Mouse (Mus musculus) limb, embryonic 14.5 days (tissue): ENCODE data around the gene Fam53b. TPM values are rescaled to one million over a fixed set of nuclear protein-coding genes. Genes with fewer than 3 reads are reported as not detected.

Source experiments
- ATAC-seq: fragments of 200-750 bp; cut with Nextera tagmentation; 2 replicates; pipeline ENCODE4 v1.8.0; 2017; ENCODE audit warnings: low read depth, moderate number of reproducible peaks, moderate TSS enrichment; ENCODE audit not compliant: low FRiP score
- DNase-seq: peaks from one replicate; pipeline ENCODE4 v3.0.0-alpha.2; 2015; ENCODE audit warnings: low spot score
- H3K27ac ChIP-seq: fragments of 300-500 bp; sonication (generic); replicated peaks from 2 replicates; pipeline ENCODE4 v1.5.1; 2014; ENCODE audit warnings: low read depth, mild to moderate bottlenecking, low read length, moderate library complexity, mixed read lengths
- H3K27me3 ChIP-seq: fragments of 300-500 bp; sonication (generic); 2 replicates; pipeline ENCODE4 v1.6.1; 2014; ENCODE audit warnings: low read length, mixed read lengths; ENCODE audit not compliant: control insufficient read depth, insufficient read depth
- H3K36me3 ChIP-seq: fragments of 300-500 bp; sonication (generic); 2 replicates; pipeline ENCODE4 v1.6.1; 2014; ENCODE audit warnings: mild to moderate bottlenecking, low read length, moderate library complexity, mixed read lengths; ENCODE audit not compliant: control insufficient read depth, insufficient read depth
- H3K4me1 ChIP-seq: fragments of 300-500 bp; sonication (generic); 2 replicates; pipeline ENCODE4 v1.6.1; 2014; ENCODE audit warnings: antibody characterized with exemption, low read length, mixed read lengths; ENCODE audit not compliant: control insufficient read depth, insufficient read depth
- H3K4me2 ChIP-seq: fragments of 300-500 bp; sonication (generic); replicated peaks from 2 replicates; pipeline ENCODE4 v1.6.1; 2014; ENCODE audit warnings: low read depth, mild to moderate bottlenecking, low read length, moderate library complexity; ENCODE audit not compliant: severe bottlenecking
- H3K4me3 ChIP-seq: fragments of 300-500 bp; sonication (generic); replicated peaks from 2 replicates; pipeline ENCODE4 v1.5.1; 2014; ENCODE audit warnings: low read length
- H3K9ac ChIP-seq: fragments of 300-500 bp; sonication (generic); 2 replicates; pipeline ENCODE4 v1.6.1; 2014; ENCODE audit warnings: mild to moderate bottlenecking, low read depth, low read length, moderate library complexity; ENCODE audit not compliant: severe bottlenecking
- H3K9me3 ChIP-seq: fragments of 300-500 bp; sonication (generic); 2 replicates; pipeline ENCODE4 v1.6.1; 2016; ENCODE audit warnings: low read length; ENCODE audit not compliant: control insufficient read depth
- POLR2A ChIP-seq: fragments of 200-500 bp; IDR thresholded peaks from 2 replicates; pipeline ENCODE4 v1.8.0; 2012; ENCODE audit warnings: inconsistent platforms, mild to moderate bottlenecking, moderate library complexity, borderline replicate concordance; ENCODE audit not compliant: insufficient read depth, insufficient read length; ENCODE audit errors: extremely low read depth
- WGBS: fragments of 180-500 bp; shearing (Covaris S2); extraction: QIAGEN DNeasy Blood & Tissue Kit; methylation state at CpG from one replicate; pipeline ENCODE4 v1.1.7; 2014; 5-methylcytosine and 5-hydroxymethylcytosine counted together
- polyA plus RNA-seq, 2 experiments: library from polyadenylated mRNA; depleted of rRNA in 1 of 2; stranded (reverse) in 1 of 2; unstranded in 1 of 2; fragments of >200 nt; fragmentation: Nextera tagmentation in 1 of 2; extraction: Ambion mirVana in 1 of 2; gene quantifications; 2 replicates each; pipeline versions ENCODE4 v1.2.1 to v1.2.3; 2012 to 2014

The Fam53b gene
- polyA plus RNA-seq, 2 experiments = 15.1 to 20.8 TPM

GRCm38 (mm10) chr7:132777117-132777516 lies 36.6 kb downstream of the Fam53b start:
- no peak for DNase-seq
- H3K27me3 ChIP-seq = no peaks in the 10 kb centered on the region
- ATAC-seq = no peak
- TF ChIP-seq POLR2A = no peak
- H3K4me2 ChIP-seq = no peak overlapping the region
- no peaks in the 10 kb centered on the region for H3K9me3 ChIP-seq
- no peak overlapping the region for H3K9ac ChIP-seq
- no peak overlapping the region for H3K4me3 ChIP-seq
- H3K27ac ChIP-seq = no peak overlapping the region
- peaks cover 29% of the 10 kb centered on the region for H3K4me1 ChIP-seq
- 83% methylated on average over 7 of the region's 7 CpGs for WGBS
- H3K36me3 ChIP-seq = peaks cover 41% of the 10 kb centered on the region

GRCm38 (mm10) chr7:132776338-132777111 lies 37.2 kb downstream of the Fam53b start:
- 83% methylated on average over 7 of the region's 7 CpGs for WGBS
- no peak for TF ChIP-seq POLR2A

GRCm38 (mm10) chr7:132775922-132776321 lies 37.8 kb downstream of the Fam53b start:
- H3K4me1 ChIP-seq = peaks cover 17% of the 10 kb centered on the region
- no peak overlapping the region for H3K4me2 ChIP-seq
- DNase-seq (no peak), ATAC-seq (no peak)
- H3K9me3 ChIP-seq = no peaks in the 10 kb centered on the region
- H3K27me3 ChIP-seq = no peaks in the 10 kb centered on the region
- H3K36me3 ChIP-seq = peaks cover 41% of the 10 kb centered on the region
- H3K27ac ChIP-seq = no peak overlapping the region
- WGBS = 95% methylated on average over 10 of the region's 10 CpGs
- H3K9ac ChIP-seq = no peak overlapping the region
- TF ChIP-seq POLR2A = no peak
- no peak overlapping the region for H3K4me3 ChIP-seq

More at GRCm38 (mm10) chr7:132776338-132777111, 37.2 kb downstream of the Fam53b start:
- Histone ChIP-seq H3K27me3 (no peaks in the 10 kb centered on the region), H3K27ac (no peak overlapping the region), H3K9ac (no peak overlapping the region), H3K36me3 (peaks cover 41% of the 10 kb centered on the region), H3K4me1 (peaks cover 23% of the 10 kb centered on the region), H3K4me3 (no peak overlapping the region), H3K9me3 (no peaks in the 10 kb centered on the region), H3K4me2 (no peak overlapping the region)
- no peak for DNase-seq
- no peak for ATAC-seq

DNA sequence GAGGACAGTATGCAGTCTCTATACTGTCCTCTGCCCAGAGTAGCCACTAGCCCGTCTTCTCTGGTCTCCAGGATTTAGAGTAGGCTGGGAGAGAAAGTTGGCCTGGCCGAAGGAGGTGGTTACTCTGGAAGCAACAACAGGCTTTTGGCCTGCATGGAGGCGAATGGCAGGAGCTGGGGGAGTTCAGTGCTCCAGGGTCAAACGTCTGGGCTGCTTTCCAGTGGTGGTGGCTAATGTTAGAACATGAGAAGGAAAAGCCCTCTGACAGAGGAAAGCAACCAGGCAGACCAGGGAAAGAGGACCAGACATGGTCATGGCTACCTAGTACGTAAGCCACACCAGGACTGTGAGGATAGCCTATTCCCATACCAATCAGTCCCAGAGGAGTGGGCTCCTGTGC lies 38.4 kb downstream of the Fam53b start:
- no peak for ATAC-seq
- WGBS = 94% methylated on average over 5 of the region's 5 CpGs
- H3K36me3 ChIP-seq = peaks cover 43% of the 10 kb centered on the region

GRCm38 (mm10) chr7:132773011-132773705 lies 40.5 kb downstream of the Fam53b start:
- H3K4me1 ChIP-seq = no peaks in the 10 kb centered on the region; the same call in 1 of the 2 replicates
- WGBS = 87% methylated on average over 7 of the region's 7 CpGs
- H3K4me2 ChIP-seq = no peak overlapping the region
- H3K27ac ChIP-seq = no peak overlapping the region
- peaks cover 41% of the 10 kb centered on the region for H3K36me3 ChIP-seq
- H3K27me3 ChIP-seq = no peaks in the 10 kb centered on the region
- DNase-seq (no peak), ATAC-seq (no peak)
- no peak overlapping the region for H3K9ac ChIP-seq
- H3K4me3 ChIP-seq = no peak overlapping the region
- H3K9me3 ChIP-seq = no peaks in the 10 kb centered on the region
- TF ChIP-seq POLR2A = no peak

More for the DNA sequence above, 38.4 kb downstream of the Fam53b start:
- Histone ChIP-seq H3K27ac (no peak overlapping the region), H3K9ac (no peak overlapping the region), H3K9me3 (no peaks in the 10 kb centered on the region), H3K4me3 (no peak overlapping the region), H3K4me1 (peaks cover 11% of the 10 kb centered on the region), H3K4me2 (no peak overlapping the region), H3K27me3 (no peaks in the 10 kb centered on the region)
- DNase-seq = no peak
- no peak for TF ChIP-seq POLR2A
